Mouse (Mus musculus): ENCODE results near the gene Glmp.
"Not testable (repeated sequence)": the region's sequence is repeated elsewhere in the genome, so short reads cannot be mapped to it uniquely, and the experiment has no call there.

- not testable (repeated sequence) for TF ChIP-seq CTCF (IDR thresholded peaks at IDR 0.05; ENCODE audit: control insufficient read depth, insufficient read depth, insufficient read length); MYOD1 (IDR thresholded peaks at IDR 0.05; ENCODE audit: control insufficient read depth, insufficient read length, low read depth); MAX (IDR thresholded peaks at IDR 0.05); MYOG (IDR thresholded peaks at IDR 0.05; ENCODE audit: control insufficient read depth, extremely low read depth, insufficient read length)
These were observed 47.8 kb downstream of the Glmp start, which contains the start of gene Bglap3 for GRCm38 (mm10) chr3:88372643-88373042.

Measured in C2C12 (cell line).